Mouse (Mus musculus) liver, adult 2 months (tissue): ENCODE results near the gene Ncf1.

Experiments
- CTCF ChIP-seq: fragments of 200-500 bp; IDR thresholded peaks from 2 replicates; pipeline ENCODE4 v1.5.1; 2011; ENCODE audit warnings: low read depth, low read length, control low read depth
- POLR2A ChIP-seq: fragments of 200-500 bp; IDR thresholded peaks from 2 replicates; pipeline ENCODE4 v1.6.1; 2011; ENCODE audit warnings: low read length, control low read depth; ENCODE audit not compliant: insufficient read depth; ENCODE audit errors: extremely low read depth

GRCm38 (mm10) chr5:134275556-134275955 lies 46.1 kb upstream of the Ncf1 start:
- no peak for TF ChIP-seq CTCF
- no peak for TF ChIP-seq POLR2A
